Mouse (Mus musculus) CD8-positive naive resting alpha-beta T cell, adult 2 months (primary cell): ENCODE measurements around the gene Lmx1a.

Experiments
- DNase-seq, 2 experiments: peaks; one replicate each; pipeline ENCODE4 v3.0.0; 2022; ENCODE audit warnings: low read depth in 2 of 2, low spot score in 2 of 2

Lmx1a gene

DNA sequence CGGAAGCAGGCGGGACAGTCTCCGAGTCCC lies at the start of gene Lmx1a:
Gene Lmx1a (plus strand): TSS at position 6 of the 30 bp plus-strand sequence.
- no peak for DNase-seq

GRCm38 (mm10) chr1:167644866-167645537 lies 44.0 kb upstream of the Lmx1a start:
- no peak for DNase-seq

DNA sequence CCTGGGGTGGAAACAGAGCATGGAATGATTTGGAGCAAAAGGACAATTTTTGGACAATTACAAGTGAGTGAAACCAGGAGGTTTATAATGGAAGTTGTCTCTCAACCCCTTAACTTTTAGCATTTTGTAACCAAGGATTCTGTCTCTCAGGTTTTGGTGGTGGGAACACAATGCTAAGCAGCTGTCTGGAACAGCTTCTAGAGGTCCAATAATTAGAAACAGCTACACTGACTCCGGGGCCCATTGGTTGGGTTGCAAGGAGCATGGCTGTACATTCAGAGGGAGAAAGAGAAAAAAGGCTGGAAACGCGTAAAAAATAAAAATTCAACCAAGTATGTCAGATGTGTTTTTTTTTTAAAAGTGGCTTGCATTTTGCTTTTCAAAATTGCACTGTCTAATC lies 40.4 kb upstream of the Lmx1a start:
- DNase-seq: no peak

- no peak for DNase-seq
These were observed 39.9 kb upstream of the Lmx1a start for GRCm38 (mm10) chr1:167649122-167649633.

GRCm38 (mm10) chr1:167652336-167652735 lies 36.7 kb upstream of the Lmx1a start:
- DNase-seq: no peak

DNA sequence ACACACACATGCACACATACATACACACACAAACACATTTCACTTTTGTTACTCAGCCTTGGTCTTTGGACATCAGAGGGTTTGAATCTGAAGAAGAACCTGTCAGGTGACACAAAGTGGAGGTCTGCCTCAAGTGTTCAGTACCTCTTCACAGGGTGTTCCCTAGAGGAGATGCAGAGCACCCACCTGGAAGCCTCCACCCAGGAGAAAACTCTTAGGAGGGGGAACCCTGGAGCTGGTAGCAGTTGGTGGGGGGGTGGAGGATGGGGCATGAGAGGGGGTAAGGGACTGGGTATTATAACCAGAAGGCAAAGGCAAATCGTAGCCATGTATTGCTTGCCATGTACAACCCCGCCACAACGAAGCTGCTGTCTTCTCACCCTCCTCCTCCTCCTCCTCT lies 30.0 kb upstream of the Lmx1a start:
- no peak for DNase-seq

GRCm38 (mm10) chr1:167660521-167661101 lies 28.4 kb upstream of the Lmx1a start:
- no peak for DNase-seq

- no peak for DNase-seq
These were observed 27.9 kb upstream of the Lmx1a start for GRCm38 (mm10) chr1:167661123-167661522.

DNA sequence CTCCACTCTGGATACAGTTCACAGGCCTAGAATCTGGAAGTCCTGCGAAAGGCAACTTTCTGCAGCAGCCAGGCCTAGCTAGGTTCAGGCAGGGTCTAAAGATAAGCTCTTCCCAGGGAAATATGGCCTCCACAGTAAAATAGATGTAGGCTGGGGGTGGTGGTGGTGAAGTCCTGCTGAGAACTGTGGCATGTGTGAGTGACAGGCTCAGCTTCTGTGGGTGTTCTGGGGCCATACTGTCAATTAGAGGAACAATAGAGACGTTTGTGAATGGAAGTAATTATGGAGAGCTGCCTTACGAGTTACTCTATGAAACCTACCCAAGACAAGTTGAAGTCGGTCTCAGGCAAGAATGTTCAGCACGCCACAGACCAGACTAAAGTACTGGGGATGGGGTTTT lies 25.9 kb upstream of the Lmx1a start:
- DNase-seq: no peak

DNA sequence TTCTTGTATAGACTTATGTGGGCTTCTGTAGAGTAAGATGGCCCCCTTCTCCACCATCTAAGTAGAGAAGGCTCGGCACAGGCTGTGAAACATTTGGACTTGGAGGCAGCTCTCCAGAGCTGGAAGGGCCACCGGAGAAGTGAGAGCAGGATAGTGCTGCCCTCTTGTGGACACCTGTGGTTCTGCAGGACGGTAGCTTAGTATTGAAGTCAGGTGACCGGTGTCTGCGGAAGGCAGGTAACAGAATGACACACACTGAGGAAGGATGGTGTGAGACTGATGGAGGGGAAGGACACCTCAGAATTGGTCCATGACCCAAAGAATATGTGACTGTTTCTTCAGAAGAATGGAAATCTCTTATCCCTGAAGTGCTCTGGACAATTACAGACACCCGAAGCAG lies 19.2 kb upstream of the Lmx1a start:
- DNase-seq: peak in 1 of 2 experiments; percentile 25

GRCm38 (mm10) chr1:167672433-167672987 lies 16.5 kb upstream of the Lmx1a start:
- DNase-seq: no peak

- DNase-seq: no peak
These were observed 10.0 kb upstream of the Lmx1a start for GRCm38 (mm10) chr1:167679061-167679460.

DNA sequence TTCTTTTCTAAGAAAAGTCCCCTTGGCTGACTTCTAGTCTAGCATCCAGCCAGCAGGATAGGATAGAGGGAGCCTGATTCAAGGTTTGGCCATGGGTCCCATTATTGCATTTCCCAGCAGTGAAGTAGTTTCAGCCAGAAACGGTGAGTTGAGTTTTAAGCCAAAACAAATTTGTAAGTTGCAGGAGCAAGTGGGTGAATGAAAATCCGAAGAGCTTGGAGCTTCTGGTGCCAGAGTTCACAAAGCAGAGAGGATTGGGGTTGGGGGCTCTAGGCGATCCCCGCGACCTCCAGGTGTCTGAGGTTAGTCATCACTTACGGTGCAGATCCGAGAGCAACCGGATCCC lies 1.1 kb upstream of the Lmx1a start:
- no peak for DNase-seq

DNA sequence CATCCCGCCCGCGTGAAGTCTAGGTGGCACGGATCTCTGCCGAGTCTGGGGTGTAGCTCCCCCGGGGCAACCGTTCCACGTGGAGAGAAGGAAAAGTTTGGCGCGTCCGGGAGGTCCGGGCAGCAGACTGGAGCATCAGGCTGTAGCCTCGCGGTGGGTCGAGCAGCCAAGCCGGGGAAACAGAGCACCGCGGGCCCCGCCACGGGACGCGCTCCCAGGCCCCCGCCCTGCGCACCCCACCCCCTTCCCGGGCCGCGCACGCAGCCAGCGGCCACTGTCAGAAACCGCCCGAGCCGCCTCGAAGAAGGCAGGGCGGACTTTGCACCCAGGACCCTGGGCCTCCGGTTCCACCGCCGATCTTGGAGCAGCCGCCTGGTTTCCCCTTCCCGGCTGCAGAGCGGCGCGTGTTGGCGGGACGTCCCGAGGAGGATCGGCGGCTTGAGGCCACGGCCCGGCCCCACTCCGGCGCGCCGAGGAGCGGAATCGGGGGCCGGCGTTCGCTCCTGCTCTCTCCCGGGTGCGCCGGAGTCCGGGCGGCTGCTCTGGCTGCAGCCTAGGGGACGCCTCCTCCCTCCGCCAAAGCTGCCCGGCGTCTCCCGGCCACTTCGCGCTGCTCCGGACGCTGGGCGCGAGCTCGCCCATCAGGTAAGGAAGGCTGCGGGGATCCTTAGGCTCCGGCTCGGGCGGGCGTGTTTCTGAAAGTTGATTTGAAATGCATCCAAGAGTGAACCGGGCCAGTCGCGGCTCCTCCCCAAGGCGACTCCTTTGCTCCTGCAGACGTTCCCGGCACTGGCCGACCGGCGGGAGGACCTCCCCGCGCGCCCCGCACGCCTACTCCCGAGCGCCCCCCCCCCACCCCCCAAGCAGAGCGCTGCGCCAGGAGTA lies 448 bp upstream of the Lmx1a start:
- no peak for DNase-seq

DNA sequence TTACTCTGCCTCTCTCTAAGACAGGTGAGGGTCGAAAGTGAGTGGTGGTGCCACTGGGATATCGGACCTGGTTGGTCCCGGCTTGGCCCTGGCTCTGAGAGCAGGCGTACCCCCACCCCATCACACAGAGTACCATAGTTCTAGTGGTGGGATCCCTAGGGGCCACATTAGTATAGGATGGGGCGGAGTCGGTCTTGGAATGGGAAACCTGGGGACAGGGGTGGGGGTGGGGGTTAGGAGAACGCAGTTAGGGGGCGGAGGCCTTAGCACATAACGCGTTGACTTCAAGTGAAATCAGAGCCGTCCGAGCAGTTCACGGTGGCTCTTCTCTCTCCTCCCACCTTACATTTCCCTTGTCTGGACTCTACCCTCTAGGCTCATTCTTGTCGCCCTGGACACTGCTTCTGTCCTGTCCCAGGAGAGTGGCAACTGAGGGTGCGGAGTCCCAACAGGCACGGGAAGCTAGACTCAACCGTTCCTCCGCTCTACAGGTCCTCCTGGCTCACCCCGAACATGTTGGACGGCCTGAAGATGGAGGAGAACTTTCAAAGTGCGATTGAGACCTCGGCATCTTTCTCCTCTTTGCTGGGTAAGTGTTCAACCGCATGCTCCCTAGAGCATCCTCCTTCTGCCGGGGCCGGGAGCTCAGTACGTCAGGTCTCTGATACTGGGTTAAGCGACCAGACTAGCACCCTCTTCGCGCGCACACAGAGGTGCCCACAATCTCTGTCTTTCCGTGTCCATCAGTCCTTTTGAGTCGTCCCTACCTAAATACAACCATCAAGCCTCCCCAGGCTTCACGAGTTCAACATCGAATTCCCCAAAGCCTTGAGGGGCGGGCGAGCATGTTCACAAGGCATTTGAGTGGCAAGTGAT lies 463 bp downstream of the Lmx1a start:
- no peak for DNase-seq

DNA sequence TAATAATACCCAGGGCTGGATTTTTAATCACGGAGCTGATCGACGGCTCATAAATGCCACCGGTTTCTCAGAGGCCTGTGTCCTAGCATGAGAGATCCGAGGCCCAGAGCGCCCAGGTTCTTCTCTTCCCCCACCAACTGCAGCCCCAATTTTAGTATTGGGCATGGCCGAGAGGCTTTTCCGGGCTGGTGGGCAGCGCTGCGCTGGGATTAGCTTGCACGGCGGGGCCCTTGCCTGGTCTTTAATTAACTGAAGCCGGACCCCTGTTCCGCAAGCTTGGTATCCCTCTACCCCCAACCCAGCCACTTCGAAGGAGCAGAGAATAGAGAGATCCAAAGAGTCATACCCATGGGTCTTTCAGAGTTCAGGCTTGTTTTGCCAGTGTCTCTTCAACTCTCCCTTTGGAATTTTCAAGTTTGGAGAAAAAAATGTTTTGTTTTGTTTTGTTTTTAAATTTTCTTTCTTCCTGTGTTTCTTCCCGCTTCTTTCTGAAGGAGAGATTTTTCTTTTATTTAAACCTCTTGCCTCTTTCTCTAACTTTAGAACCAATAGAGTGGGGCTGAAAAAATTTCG lies 1.2 kb downstream of the Lmx1a start:
- no peak for DNase-seq

DNA sequence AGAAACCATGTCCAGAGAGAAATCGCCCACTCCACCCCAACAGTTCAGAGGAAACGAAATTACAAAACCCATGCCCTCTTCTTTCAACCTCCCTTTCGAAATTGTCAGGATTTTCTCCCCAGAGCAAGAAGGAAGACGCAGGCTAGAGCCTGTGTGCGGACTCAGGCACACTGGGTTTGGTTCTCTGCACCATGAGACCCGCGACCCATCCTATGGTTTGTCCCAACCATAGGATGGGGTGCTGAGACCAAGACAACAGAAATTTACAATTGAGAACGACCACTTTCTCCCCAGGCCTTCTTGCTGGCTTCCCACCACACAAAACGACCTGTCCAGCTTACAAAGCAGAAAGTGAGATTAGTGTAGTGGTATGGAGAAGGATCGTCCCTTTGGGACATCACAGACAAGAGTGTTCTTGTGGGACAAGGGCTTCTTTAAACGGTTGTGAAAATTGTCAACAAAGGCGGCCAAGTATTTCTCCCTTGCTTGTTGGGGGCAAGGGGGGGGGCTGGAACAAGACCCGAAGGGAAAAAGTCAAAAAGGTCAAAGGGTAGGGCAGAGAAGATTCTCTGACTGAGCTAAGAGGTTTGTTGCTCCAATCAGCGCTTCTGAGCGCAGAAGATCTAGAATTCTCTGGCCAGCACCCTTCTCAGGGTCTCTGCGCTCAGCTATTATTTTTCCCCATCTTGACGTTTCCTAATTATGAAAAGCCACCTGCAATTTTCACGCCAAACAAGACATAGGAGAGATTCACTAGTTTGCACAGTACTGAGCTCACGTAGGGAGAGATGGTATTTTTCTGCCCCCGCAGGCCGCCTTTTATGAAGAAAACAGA lies 1.9 kb downstream of the Lmx1a start:
- DNase-seq: no peak

DNA sequence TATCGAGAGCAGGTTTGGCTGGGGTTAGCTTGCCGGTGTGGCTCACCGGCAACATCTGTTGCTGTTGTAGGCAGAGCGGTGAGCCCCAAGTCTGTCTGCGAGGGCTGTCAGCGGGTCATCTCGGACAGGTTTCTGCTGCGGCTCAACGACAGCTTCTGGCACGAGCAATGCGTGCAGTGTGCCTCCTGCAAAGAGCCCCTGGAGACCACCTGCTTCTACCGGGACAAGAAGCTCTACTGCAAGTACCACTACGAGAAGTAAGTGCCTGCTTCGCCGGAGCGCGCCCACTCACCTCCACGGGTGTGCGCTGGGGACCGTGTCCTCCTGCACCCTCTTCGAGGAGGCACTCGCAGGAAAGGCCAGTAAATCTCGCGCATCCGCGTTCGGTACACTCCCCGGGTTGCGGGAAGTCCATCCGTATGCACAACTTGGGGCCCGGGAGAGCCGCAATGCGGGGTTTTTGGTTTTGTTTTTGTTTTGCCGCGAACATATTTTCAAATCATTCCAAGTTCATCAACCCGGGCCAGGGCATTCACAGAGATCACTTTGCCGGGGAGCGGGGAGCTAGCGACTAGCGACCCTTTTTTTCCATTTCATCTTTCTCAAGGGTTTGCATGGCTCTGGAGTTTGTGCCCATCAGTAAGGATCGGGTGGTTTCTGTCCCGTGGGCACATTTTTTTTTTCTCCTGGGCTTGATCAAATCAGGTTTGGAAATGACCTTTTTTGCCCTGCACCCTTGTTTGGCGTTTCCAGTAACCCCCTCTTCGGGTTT lies 3.1 kb downstream of the Lmx1a start:
- no peak for DNase-seq

- DNase-seq: no peak
These were observed 3.6 kb downstream of the Lmx1a start for GRCm38 (mm10) chr1:167692683-167693045.
